Mouse (Mus musculus): Measurements from ENCODE around the gene Wfdc10.

DNA sequence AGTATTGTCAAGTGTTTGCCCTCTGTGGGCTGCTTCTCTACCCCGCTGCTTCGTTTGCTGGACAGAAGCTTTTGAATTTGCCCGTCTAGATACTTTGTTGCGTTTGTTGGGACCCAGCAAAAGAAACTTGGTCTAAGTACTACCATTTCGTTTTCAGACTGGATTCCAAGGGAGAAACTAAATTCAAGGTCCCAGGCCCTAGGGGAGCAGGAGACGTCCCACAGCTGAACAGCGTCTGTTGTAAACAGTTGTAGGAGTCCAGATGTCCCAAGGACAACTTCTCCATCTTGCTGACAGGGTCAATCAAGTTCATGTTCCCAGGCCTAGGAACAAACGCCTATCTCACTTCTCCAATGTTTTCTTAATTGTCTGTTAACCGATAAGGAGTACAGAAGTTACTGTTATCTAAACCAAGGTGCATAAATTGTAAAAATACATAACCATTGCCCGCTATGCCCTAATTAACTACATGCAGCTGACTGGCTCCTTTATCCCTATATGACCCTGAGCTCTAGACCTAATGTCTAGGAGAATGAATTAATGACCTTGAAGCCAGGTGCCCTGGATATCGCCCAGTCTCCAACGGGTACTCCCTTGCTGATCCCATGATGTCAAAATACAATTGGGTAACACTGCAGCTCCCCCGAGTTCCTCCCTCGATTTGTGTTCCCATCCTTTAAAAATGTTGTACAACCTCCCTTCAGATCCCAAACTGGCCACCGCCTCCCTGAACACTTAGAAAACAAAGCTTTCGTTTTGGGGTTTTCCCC, 21.3 kb downstream of the Wfdc10 start:
- TF ChIP-seq CTCF (IDR thresholded peaks at IDR 0.05; ENCODE audit: low read depth): no peak
- TF ChIP-seq EP300 (IDR thresholded peaks at IDR 0.05; ENCODE audit: low read depth): no peak
